Comparison of ENCODE assay signal across 24 mouse cellular contexts in the genomic region with DNA sequence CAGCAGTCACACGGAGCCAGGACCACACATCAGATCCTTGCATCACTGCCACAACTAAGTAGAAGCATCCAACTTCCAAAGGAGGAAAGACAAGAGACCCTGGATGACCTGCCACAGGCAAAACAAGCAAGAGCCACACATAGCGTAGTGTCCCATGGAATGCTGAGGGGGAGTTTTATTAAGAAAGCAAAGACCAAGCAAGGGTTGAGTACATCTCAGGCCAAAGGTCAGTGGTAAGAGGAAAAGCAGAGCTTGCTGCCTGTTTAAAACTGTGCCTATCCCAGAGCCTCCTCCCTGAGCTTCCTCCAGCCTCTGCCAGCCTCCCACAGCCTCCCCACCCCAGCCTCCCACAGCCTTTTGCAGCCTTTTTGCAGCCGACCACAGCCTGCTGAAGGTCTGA.
"Had no signal": no experiment of that assay in that cellular context is flagged by ENCODE, and none has a peak within 500 bp of the region (broad histone marks: within the 10 kb centered on the region; RNA-seq: fewer than 3 reads in every experiment).

No protein-coding gene starts in this region.

- DNase-seq: kidney, adult 9 months; kidney, postnatal 25 days; layer of hippocampus, postnatal 36 days; liver, postnatal 0 days; lung, embryonic 14.5 days; right cerebral cortex, adult 18-20 months; right cerebral cortex, postnatal 14 days; right cerebral cortex, postnatal 4 days; thymus, adult 2 months; thymus, postnatal 14 days; thymus, postnatal 4 days had no signal

- H3K36me3 ChIP-seq: limb, embryonic 12.5 days; limb, embryonic 15.5 days; midbrain, embryonic 12.5 days; midbrain, embryonic 15.5 days; neural tube, embryonic 12.5 days; neural tube, embryonic 15.5 days had no signal

- H3K9ac ChIP-seq: limb, embryonic 12.5 days; limb, embryonic 15.5 days; liver, embryonic 14.5 days; liver, postnatal 0 days; lung, embryonic 14.5 days; midbrain, embryonic 12.5 days; midbrain, embryonic 15.5 days; neural tube, embryonic 12.5 days; neural tube, embryonic 15.5 days had no signal

- H3K4me3 ChIP-seq: left cerebral cortex, adult 2 months; limb, embryonic 12.5 days; limb, embryonic 15.5 days; midbrain, embryonic 12.5 days; midbrain, embryonic 15.5 days; neural tube, embryonic 12.5 days; neural tube, embryonic 15.5 days had no signal

- H3K4me1 ChIP-seq: midbrain, embryonic 12.5 days; neural tube, embryonic 12.5 days had no signal

- H3K4me2 ChIP-seq: limb, embryonic 12.5 days; limb, embryonic 15.5 days; liver, embryonic 11.5 days; lung, embryonic 14.5 days; midbrain, embryonic 12.5 days; midbrain, embryonic 15.5 days; neural tube, embryonic 12.5 days; neural tube, embryonic 15.5 days had no signal

- H3K27ac ChIP-seq: left cerebral cortex, adult 2 months; limb, embryonic 12.5 days; limb, embryonic 15.5 days; liver, embryonic 14.5 days; macrophage; midbrain, embryonic 12.5 days; midbrain, embryonic 15.5 days; neural tube, embryonic 12.5 days; neural tube, embryonic 15.5 days; stomach, postnatal 0 days had no signal

- H3K9me3 ChIP-seq: limb, embryonic 12.5 days; limb, embryonic 15.5 days; midbrain, embryonic 12.5 days; midbrain, embryonic 15.5 days; neural tube, embryonic 12.5 days; neural tube, embryonic 15.5 days had no signal

- ATAC-seq: intestine, embryonic 16.5 days; liver, postnatal 0 days; lung, postnatal 0 days; midbrain, embryonic 15.5 days had no signal

- H3K27me3 ChIP-seq: limb, embryonic 12.5 days; limb, embryonic 15.5 days; midbrain, embryonic 12.5 days; midbrain, embryonic 15.5 days; neural tube, embryonic 12.5 days; neural tube, embryonic 15.5 days had no signal
